Mouse (Mus musculus) kidney, adult 2 months (tissue): Measurements from ENCODE around the gene Pou6f1.

Experiments used
- CTCF ChIP-seq: fragments of 200-500 bp; conservative IDR thresholded peaks from 2 replicates; pipeline ENCODE4 v1.5.1; 2011; ENCODE audit warnings: low read depth, mild to moderate bottlenecking, control low read depth, low read length, moderate library complexity, mixed read lengths; ENCODE audit not compliant: insufficient read depth, insufficient read length
- POLR2A ChIP-seq: fragments of 200-500 bp; IDR thresholded peaks from one replicate; pipeline ENCODE4 v1.6.1; 2011; ENCODE audit warnings: low read depth, low read length, control low read depth

DNA sequence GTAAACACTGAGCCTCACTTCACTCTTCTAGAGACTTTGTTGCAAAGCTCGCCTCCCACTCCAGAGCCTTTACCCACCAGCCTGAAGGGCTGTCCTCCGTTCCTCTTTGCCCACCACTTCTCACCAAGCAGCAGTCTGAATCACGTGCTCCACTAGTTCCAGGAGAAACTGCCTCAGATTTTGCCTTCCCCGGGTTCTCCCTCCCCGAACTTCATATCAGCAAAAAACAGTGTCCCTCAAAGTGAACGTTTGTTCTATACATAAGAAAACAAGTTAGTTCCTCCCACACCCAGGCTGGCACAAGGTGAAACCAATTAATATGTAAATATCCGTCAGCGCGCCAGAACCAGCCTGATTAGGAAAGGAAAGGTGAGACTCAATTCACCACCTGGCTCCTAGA is 35.5 kb upstream of the Pou6f1 start:
- TF ChIP-seq CTCF: no peak
- no peak for TF ChIP-seq POLR2A
